Mouse (Mus musculus) hindbrain, embryonic 15.5 days (tissue): ENCODE results near the gene Atp13a2. TPM values are rescaled to one million over a fixed set of nuclear protein-coding genes. Genes with fewer than 3 reads are reported as not detected.

Source experiments
- ATAC-seq: fragments of 200-750 bp; cut with Nextera tagmentation; 2 replicates; pipeline ENCODE4 v1.8.0; 2017; ENCODE audit warnings: low read depth, moderate number of reproducible peaks, moderate TSS enrichment; ENCODE audit not compliant: low FRiP score
- H3K27ac ChIP-seq: fragments of 300-500 bp; sonication (generic); replicated peaks from 2 replicates; pipeline ENCODE4 v1.5.1; 2015; ENCODE audit warnings: mild to moderate bottlenecking, inconsistent platforms
- H3K27me3 ChIP-seq: fragments of 300-500 bp; sonication (generic); 2 replicates; pipeline ENCODE4 v1.6.1; 2015; ENCODE audit warnings: control low read depth, inconsistent platforms
- H3K36me3 ChIP-seq: fragments of 300-500 bp; sonication (generic); 2 replicates; pipeline ENCODE4 v1.6.1; 2015; ENCODE audit warnings: control low read depth, inconsistent platforms
- H3K4me1 ChIP-seq: fragments of 300-500 bp; sonication (generic); replicated peaks from 2 replicates; pipeline ENCODE4 v1.6.1; 2015; ENCODE audit warnings: control low read depth, inconsistent platforms
- H3K4me2 ChIP-seq: fragments of 300-500 bp; sonication (generic); 2 replicates; pipeline ENCODE4 v1.6.1; 2015; ENCODE audit warnings: moderate library complexity, mild to moderate bottlenecking, inconsistent platforms
- H3K4me3 ChIP-seq: fragments of 300-500 bp; sonication (generic); 2 replicates; pipeline ENCODE4 v1.5.1; 2015; ENCODE audit warnings: mild to moderate bottlenecking, inconsistent platforms
- H3K9ac ChIP-seq: fragments of 300-500 bp; sonication (generic); 2 replicates; pipeline ENCODE4 v1.6.1; 2015; ENCODE audit warnings: inconsistent platforms
- H3K9me3 ChIP-seq: fragments of 300-500 bp; sonication (generic); 2 replicates; pipeline ENCODE4 v1.6.1; 2016; ENCODE audit warnings: control low read depth, inconsistent platforms
- WGBS: fragments of 180-500 bp; shearing (Covaris S2); methylation state at CpG from one replicate; pipeline ENCODE4 v1.1.7; 2015; 5-methylcytosine and 5-hydroxymethylcytosine counted together
- polyA plus RNA-seq: library from polyadenylated mRNA; unstranded; fragments of >200 nt; fragmentation: Nextera tagmentation; extraction: Ambion mirVana; gene quantifications from 2 replicates; pipeline ENCODE4 v1.2.1, GENCODE M21; 2015

The Atp13a2 gene
- 181 and 193 TPM in 2 replicates for polyA plus RNA-seq

DNA sequence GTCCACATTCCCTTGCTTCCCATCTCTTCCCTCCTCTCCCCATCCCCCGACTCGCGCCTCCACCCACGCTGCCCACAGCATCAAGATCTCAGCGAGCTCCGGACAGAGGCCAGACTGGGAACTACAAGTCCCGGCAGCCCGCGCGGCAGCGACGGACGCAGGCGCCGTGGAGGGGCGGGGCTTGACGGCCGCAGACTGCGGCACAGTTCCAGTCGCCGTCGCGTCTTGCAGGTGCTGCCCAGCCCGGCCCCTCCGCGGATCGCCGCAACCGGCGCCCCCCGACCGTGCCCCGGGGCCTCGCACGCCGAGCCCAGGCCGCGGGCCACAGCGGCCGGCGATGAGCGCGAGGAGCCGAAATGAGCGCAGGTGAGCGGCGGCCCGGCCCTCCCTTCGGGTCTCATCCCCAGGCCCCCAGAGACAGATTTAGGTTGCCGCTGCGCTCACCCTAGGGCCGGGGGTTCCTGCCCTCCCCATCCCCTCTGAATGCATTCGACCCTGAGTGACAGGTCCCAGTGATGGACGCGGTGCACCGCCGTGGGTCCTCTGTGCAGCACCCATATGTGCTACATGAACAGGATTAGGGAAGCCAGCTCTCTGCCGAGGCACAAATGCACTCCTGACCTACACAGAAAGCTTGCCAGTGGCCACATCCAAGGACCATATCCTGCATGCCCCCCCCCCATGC lies at the start of gene Atp13a2:
Atp13a2 (plus strand) TSS at position 163 of the 685 bp plus-strand sequence.
- peak; percentile 91 for ATAC-seq
- under 1% methylated on average over 53 of the region's 58 CpGs for WGBS

DNA sequence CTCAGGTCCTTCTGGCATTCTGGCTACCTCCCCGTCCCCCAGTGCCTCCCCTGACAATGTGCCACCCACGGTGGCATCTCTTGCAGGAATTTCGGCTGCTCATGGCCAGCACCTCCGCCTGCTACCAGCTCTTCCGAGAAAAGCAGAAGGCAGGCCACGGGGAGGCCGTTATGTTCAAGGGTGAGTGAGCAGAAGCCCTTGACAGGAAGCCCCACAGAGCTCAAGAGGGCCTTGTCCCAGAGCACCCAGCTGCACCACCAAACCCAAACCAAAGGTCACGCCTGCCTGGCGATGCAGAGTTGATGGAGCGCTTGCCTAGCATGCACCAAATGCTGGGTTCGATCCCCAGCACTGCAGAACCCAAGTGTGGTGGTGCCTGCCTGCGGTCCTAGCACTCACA lies 42.3 kb upstream of the Atp13a2 start:
- no peak overlapping the region for H3K27ac ChIP-seq
- H3K9ac ChIP-seq: no peak overlapping the region
- H3K9me3 ChIP-seq: no peaks in the 10 kb centered on the region
- H3K4me2 ChIP-seq: no peak overlapping the region
- 89% methylated on average over 12 of the region's 12 CpGs for WGBS
- no peak overlapping the region for H3K4me3 ChIP-seq
- no peaks in the 10 kb centered on the region for H3K36me3 ChIP-seq
- no peak for ATAC-seq
- no peaks in the 10 kb centered on the region for H3K4me1 ChIP-seq
- no peaks in the 10 kb centered on the region for H3K27me3 ChIP-seq

More for the DNA sequence above, at the start of gene Atp13a2:
- peak within 1 kb of the TSS; percentile 98 for H3K9ac ChIP-seq
- peak within 1 kb of the TSS; percentile 89 for H3K4me3 ChIP-seq
- no peaks in the 10 kb centered on the region for H3K36me3 ChIP-seq
- H3K4me1 ChIP-seq: peaks cover 40% of the 10 kb centered on the region
- no peaks in the 10 kb centered on the region for H3K9me3 ChIP-seq
- H3K27me3 ChIP-seq: no peaks in the 10 kb centered on the region
- H3K27ac ChIP-seq: peak within 1 kb of the TSS; percentile 85
- peak within 1 kb of the TSS; percentile 79 for H3K4me2 ChIP-seq

DNA sequence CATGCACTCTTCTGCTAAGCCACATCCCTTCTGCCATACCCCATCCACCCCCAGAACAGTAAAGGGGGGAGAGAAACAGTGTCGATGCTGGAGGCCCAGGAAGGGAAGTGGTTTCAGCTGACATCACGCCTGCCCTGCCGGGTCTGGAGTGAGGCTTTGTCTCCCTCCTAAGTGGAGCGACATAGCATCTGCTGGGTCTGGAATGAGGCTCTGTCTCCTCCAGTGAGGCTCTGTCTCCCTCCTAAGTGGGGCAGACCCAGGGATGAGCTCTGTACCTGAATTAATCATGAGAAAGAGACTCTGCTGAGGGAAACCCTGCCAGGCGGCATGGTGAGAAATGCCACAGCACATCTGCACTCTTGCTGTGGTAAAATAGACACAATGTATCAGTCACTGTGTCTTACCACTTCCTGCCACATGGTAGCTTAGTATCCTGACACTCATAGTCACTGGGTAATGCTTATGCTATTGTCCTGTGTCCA lies 41.7 kb upstream of the Atp13a2 start:
- no peaks in the 10 kb centered on the region for H3K9me3 ChIP-seq
- H3K4me1 ChIP-seq: no peaks in the 10 kb centered on the region
- no peak overlapping the region for H3K27ac ChIP-seq
- no peak overlapping the region for H3K9ac ChIP-seq
- ATAC-seq: no peak
- H3K27me3 ChIP-seq: no peaks in the 10 kb centered on the region
- no peaks in the 10 kb centered on the region for H3K36me3 ChIP-seq
- WGBS: 76% methylated on average over 5 of the region's 5 CpGs
- H3K4me3 ChIP-seq: no peak overlapping the region
- no peak overlapping the region for H3K4me2 ChIP-seq

DNA sequence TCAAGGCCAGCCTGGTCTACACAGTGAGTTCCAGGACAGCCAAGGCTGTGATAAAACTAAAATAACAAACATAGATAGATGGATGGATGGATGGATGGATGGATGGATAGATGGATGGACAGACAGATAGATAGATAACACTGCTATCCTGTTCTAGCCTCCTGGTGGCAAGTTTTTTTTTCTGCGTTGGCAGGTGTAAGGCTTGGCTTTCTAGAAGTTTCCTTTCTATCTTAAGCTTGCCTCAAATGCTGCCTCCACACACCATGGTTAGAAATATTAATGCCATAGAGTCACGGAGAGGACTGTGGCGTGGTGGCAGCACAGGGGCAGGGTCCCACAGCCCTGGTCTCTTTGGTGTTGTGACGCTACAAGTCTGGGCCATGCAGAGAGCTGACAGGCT lies 41.1 kb upstream of the Atp13a2 start:
- Histone ChIP-seq H3K27ac (no peak overlapping the region), H3K27me3 (no peaks in the 10 kb centered on the region), H3K4me1 (no peaks in the 10 kb centered on the region), H3K4me2 (no peak overlapping the region), H3K9ac (no peak overlapping the region), H3K4me3 (no peak overlapping the region), H3K9me3 (no peaks in the 10 kb centered on the region), H3K36me3 (no peaks in the 10 kb centered on the region)
- no peak for ATAC-seq
- 95% methylated on average over 4 of the region's 4 CpGs for WGBS

DNA sequence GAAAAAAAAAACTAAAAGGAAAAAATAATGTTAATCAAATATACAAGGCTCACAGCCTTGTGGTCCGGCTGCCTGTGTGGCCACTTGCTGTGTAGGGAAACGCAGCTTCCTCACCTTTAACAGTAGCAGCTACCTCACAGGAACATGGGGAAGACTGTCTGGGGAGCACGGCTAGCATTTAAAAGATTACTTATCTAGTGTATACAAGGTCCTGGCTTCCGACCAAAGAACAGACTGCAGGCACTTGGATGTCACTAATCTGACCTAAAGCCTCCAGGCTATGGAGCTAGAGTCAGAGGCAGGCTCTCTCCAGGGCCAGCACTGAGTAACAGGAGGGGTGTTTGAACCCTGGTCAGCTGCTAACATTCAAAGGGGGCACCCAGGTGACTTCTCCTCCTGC lies 40.6 kb upstream of the Atp13a2 start:
- Histone ChIP-seq H3K4me2 (no peak overlapping the region), H3K27me3 (no peaks in the 10 kb centered on the region), H3K9me3 (no peaks in the 10 kb centered on the region), H3K4me3 (no peak overlapping the region), H3K36me3 (no peaks in the 10 kb centered on the region), H3K9ac (no peak overlapping the region), H3K4me1 (no peaks in the 10 kb centered on the region), H3K27ac (no peak overlapping the region)
- 78% methylated on average over 4 of the region's 4 CpGs for WGBS
- ATAC-seq: no peak

DNA sequence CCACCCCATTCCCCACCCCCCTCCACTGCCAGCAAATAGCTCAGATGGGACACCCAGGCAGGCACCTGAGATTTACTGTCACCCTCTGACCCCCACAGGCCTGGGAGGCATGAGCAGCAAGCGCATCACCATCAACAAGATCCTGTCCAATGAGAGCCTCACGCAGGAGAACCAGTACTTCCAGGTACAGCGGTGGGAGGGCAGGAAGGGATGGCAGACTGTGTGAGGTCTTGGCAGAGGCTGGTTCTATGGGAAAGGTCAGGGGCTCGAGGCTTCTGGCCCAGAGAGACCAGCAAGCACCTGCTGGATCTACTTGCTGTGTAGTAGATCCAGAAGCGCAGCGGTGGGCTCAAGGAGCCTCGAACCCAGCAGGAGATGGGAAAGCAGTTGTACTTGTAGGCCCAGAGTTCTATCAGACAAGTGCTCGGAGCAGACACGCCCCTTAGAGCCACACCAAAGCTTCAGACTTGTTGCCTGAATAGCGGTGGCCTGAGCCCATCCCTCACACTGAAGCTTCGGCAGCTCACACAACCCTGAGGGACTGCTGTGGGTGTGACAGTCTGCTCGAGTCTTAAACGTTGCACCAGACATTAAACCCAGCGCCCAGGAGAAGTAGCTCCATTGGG lies 40.0 kb upstream of the Atp13a2 start:
- no peak overlapping the region for H3K9ac ChIP-seq
- no peaks in the 10 kb centered on the region for H3K36me3 ChIP-seq
- H3K4me1 ChIP-seq: no peaks in the 10 kb centered on the region
- no peak overlapping the region for H3K27ac ChIP-seq
- no peak overlapping the region for H3K4me2 ChIP-seq
- no peaks in the 10 kb centered on the region for H3K27me3 ChIP-seq
- whole genome bisulfite sequencing: 78% methylated on average over 14 of the region's 14 CpGs
- H3K4me3 ChIP-seq: no peak overlapping the region
- no peak for ATAC-seq
- H3K9me3 ChIP-seq: no peaks in the 10 kb centered on the region

DNA sequence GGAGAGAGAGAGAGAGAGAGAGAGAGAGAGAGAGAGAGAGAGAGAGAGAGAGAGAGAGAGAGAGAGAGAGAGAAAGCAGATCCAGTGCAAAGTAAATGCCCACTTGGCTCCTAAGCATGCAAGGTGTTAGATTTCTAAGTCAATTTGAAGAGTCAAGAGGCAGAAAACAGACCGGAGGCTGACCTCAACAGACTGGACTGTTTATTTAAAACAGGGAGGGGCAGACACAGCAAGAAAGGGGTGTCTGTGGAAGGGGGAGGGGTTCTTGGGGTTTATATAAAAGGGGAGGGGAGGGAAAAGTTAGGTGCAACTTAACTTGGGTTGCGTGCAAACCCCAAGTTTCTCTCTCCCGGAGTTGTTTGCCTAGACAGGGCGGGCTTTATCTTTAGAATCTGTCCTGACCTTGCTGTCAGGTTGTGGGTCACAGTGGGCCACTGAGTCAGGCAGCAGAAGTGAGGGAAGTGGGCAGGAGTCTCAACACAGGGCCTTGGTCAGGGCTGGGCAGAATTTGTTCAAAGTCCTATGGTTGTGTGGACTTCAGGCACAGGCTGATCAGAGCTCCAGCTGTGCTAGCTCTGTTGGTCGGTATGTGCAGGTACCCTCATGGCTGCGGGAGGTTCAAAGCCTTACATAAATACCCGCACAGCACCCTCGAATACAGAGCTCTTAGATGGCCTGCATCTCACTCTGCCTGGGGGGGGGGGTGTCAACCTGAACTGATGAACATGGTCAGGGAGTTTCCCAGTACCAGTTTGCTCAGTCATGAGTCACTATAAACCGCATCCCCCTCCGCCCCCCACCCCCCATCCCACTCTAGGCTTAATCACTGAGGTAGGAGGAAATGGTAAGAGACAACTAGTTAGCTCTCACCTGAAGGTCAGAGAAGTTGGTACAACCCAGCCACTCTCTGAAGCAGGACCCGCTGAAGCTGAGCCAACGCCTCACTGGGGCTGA lies 38.9 kb upstream of the Atp13a2 start:
- Histone ChIP-seq H3K36me3 (no peaks in the 10 kb centered on the region), H3K9ac (no peak overlapping the region), H3K27me3 (no peaks in the 10 kb centered on the region), H3K27ac (no peak overlapping the region), H3K4me2 (no peak overlapping the region), H3K4me1 (no peaks in the 10 kb centered on the region), H3K9me3 (no peaks in the 10 kb centered on the region), H3K4me3 (no peak overlapping the region)
- 87% methylated on average over 12 of the region's 12 CpGs for WGBS
- no peak for ATAC-seq

DNA sequence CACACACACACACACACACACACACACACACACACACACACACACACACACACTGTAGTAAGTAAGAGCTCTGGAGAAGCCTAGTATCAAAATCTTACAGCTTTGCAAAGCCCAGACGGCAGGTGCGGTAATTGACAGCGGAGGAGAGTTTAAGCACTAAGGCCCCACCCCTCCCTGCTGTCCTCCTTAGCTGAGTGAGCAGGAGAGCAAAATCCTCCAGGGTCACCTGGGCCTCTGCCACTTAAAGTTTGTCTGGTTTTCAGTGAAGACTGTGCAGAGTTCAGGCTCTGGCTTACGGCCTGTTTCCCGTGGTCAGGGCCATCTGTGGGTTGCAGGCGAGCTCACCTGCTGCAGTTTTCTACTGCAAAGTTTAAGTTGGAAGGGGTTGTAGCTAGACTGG lies 38.2 kb upstream of the Atp13a2 start:
- ATAC-seq: no peak
- H3K9me3 ChIP-seq: no peaks in the 10 kb centered on the region
- H3K27me3 ChIP-seq: no peaks in the 10 kb centered on the region
- no peaks in the 10 kb centered on the region for H3K36me3 ChIP-seq
- no peak overlapping the region for H3K27ac ChIP-seq
- no peak overlapping the region for H3K4me3 ChIP-seq
- WGBS: 88% methylated on average over 6 of the region's 6 CpGs
- no peak overlapping the region for H3K4me2 ChIP-seq
- no peak overlapping the region for H3K9ac ChIP-seq
- H3K4me1 ChIP-seq: no peaks in the 10 kb centered on the region

DNA sequence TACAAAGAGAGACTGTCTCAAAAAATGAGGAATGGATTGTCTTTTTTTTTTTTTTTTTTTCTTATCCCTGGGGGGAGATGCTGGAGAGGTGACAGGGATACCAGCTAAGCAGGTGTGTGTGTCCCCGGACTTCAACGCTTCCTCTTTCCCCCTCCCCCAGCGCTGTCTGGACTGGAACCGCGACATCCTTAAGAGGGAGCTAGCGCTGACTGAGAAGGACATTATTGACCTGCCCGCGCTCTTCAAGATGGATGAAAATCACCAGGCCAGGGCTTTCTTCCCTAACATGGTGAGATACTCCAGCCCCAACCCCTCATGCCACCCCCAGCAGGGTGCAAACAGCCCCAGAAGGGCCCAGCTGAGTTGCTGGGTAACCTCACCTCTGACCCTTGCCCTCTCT lies 37.6 kb upstream of the Atp13a2 start:
- no peak for ATAC-seq
- no peaks in the 10 kb centered on the region for H3K9me3 ChIP-seq
- 84% methylated on average over 8 of the region's 8 CpGs for WGBS
- H3K27ac ChIP-seq: no peak overlapping the region
- H3K27me3 ChIP-seq: no peaks in the 10 kb centered on the region
- H3K4me2 ChIP-seq: no peak overlapping the region
- H3K36me3 ChIP-seq: no peaks in the 10 kb centered on the region
- no peak overlapping the region for H3K9ac ChIP-seq
- no peak overlapping the region for H3K4me3 ChIP-seq
- no peaks in the 10 kb centered on the region for H3K4me1 ChIP-seq

DNA sequence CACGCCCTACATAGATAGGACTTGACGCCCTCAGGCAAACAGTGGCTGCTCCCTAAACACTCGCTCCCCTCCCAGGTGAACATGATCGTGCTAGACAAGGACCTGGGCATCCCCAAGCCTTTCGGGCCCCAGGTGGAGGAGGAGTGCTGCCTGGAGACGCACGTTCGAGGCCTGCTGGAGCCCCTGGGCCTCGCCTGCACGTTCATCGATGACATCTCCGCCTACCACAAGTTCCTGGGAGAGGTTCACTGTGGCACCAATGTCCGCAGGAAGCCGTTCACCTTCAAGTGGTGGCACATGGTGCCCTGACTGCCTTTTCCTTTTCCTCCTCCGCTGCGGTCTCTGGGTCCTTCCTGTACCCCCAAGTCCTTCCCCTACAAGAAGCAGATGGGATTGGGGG lies 37.1 kb upstream of the Atp13a2 start:
- Histone ChIP-seq H3K9me3 (no peaks in the 10 kb centered on the region), H3K9ac (no peak overlapping the region), H3K4me1 (no peaks in the 10 kb centered on the region), H3K27ac (no peak overlapping the region), H3K4me3 (no peak overlapping the region), H3K4me2 (no peak overlapping the region), H3K27me3 (no peaks in the 10 kb centered on the region), H3K36me3 (no peaks in the 10 kb centered on the region)
- 89% methylated on average over 16 of the region's 16 CpGs for WGBS
- no peak for ATAC-seq

DNA sequence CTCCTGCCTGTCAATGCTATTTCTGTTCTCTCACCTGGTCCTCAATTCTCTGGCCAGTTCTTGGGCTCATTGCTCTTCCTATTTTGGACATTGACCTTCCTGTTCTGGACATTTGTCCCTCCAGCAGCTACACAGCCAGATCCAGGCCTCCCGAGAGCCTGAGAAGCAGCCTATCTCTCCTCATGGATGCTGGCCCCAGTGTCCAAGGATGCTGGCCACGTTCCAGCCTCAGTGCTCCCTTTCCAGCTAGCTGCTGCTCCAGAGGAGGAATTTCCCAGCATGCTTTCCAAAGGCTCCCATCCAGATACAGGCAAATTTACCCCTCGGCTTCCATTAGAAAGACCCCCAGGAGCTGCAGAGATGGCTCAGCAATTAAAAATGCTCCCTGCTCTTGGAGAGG lies 36.1 kb upstream of the Atp13a2 start:
- no peaks in the 10 kb centered on the region for H3K4me1 ChIP-seq
- WGBS: 66% methylated on average over 3 of the region's 3 CpGs
- H3K27ac ChIP-seq: no peak overlapping the region
- H3K36me3 ChIP-seq: no peaks in the 10 kb centered on the region
- H3K9me3 ChIP-seq: no peaks in the 10 kb centered on the region
- no peak for ATAC-seq
- no peak overlapping the region for H3K9ac ChIP-seq
- no peak overlapping the region for H3K4me2 ChIP-seq
- no peak overlapping the region for H3K4me3 ChIP-seq
- H3K27me3 ChIP-seq: no peaks in the 10 kb centered on the region
